Mouse (Mus musculus): Measurements from ENCODE around the gene Ube3b. TPM values are rescaled to one million over a fixed set of nuclear protein-coding genes. Genes with fewer than 3 reads are reported as not detected.

Ube3b gene
- 10 to 100 TPM; 23.0 to 29.2 (median 28.0) TPM for polyA plus RNA-seq (2017; shearing (Covaris generic))

DNA sequence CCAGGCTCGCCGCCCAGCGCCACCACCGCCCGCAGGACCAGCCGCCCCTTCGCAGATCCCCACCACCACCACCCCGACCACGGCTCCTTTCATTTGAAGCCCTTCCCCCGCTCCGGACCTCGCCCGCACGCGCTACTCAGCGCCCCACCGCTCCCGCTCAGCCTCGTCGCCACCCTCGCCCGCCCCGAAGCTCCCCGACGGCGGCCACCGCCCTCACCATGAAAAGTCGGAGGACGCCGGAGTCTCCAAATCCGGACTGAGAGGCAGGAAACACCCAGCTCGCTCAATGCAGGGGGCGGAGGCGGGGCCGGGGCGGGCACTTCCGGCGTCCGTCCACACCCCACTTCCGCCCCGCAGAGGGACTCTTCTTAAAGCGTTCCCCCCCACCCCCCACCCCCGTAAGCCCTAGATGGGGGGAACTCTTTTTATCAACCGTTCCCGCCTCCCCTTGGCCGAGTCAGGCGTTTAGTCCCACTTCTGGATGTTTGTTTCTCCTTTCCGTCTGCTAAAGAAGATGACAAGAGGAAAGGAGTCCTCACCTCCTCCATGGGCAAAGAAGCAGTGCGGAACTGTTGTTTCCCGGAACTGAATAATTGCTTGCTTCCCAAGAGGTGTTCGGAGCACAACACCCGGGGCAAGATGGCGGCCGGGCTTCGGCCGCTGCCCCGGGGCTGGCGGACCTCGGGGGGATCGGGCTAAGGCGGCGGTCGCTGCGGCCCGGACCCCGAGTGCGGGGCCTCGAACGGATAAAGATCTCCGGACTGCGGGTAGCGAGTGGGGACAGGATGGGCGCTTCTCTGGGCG lies at the start of gene Ube3b, which contains the start of gene Kctd10:
Gene Ube3b, plus strand, starts transcription at position 399 of the 804 bp plus-strand sequence.
Gene Kctd10, minus strand, starts transcription at position 300 of the 804 bp plus-strand sequence.
- ATAC-seq = peak; percentile 65

DNA sequence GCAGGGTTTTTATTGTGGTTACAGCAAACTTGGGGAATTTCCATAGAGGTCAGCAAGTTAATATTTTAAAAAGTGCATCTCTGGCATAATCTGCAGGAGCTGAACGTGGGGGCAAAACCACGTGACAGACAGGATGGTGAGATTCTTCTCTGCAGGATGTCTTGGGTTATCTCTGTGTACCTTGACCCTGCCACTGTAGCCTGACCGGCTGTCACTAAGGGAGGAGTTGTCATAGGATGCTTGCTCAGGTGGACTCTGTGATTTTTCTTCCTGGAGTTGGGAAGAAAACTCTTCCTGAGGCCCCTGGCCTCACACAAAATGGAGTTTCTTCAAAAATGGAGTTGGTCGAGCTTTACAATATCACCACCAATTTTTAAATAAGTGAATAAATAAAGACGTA lies 37.4 kb upstream of the Ube3b start:
- no peak for ATAC-seq

DNA sequence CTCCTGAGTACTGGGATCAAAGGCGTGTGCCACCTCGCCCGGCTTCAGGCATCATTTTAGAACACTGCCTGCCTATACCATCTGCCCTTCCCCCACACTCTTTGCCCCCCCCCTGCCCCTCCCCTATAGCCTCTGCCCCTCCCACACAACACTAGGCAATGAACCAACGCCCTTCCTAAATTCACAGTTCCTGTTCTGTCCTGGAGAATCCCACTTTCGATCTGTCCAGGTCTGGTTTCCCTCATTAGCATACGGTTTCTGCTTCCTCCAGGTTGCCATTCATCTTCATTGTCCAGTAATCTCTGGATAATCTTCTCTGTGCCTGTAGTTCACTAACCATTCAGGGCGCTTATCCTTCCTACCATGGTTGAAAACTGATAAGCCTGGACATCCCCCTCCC lies 36.8 kb upstream of the Ube3b start:
- no peak for ATAC-seq

DNA sequence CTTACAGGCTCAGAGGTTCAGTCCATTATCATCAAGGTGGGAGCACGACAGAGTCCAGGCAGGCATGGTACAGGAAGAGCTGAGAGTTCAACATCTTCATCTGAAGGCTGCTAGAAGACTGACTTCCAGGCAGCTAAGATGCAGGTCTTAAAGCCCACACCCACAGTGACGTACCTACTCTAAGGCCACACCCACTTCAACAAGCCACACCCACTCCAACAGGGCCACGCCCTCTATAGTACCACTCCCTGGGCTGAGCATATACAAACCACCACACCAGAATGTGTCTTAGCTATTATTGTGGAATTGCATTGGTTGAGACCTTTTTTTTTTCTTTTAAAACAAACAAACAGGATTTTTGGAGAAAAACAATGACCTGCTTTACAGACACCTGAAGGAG lies 34.9 kb upstream of the Ube3b start:
- ATAC-seq = no peak

DNA sequence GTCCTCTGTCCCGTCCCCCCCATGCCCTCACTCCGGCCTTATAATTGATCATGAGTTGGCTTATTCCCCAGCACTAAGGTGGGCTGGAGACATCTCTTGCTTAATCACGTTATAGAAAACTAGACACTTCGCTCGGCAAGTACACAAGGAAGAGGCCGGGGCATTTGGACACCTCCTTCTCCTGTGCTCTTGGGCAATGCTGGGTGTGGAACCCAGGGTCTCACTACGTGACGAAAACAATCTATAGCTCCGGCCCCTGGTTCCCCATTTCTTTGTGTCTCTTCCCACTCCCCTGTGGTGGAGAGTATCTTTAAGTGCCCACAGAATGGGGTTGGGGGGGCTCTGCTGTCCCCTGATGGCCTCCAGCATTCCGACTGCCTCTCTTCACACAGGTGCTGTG lies 33.4 kb upstream of the Ube3b start:
- no peak for ATAC-seq

DNA sequence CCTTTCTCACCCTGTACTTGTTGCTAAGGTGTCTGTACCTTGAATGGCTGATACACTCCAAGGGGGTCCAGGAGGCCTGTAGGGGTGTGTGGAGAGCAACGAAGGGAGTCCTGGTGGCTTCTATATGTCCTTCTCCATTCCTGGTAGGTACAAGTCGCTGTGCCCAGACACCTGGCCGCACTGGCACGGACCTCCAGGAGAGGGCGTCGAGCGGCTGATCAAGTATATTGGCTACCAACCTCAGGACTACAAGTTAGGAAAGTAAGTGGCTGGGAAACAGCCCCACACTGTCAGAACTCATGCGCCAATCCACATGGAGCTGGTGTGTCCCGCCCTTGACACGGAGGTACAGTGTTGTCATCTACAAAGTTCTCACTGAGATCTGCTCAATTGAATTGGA lies 28.9 kb upstream of the Ube3b start:
- no peak for ATAC-seq

DNA sequence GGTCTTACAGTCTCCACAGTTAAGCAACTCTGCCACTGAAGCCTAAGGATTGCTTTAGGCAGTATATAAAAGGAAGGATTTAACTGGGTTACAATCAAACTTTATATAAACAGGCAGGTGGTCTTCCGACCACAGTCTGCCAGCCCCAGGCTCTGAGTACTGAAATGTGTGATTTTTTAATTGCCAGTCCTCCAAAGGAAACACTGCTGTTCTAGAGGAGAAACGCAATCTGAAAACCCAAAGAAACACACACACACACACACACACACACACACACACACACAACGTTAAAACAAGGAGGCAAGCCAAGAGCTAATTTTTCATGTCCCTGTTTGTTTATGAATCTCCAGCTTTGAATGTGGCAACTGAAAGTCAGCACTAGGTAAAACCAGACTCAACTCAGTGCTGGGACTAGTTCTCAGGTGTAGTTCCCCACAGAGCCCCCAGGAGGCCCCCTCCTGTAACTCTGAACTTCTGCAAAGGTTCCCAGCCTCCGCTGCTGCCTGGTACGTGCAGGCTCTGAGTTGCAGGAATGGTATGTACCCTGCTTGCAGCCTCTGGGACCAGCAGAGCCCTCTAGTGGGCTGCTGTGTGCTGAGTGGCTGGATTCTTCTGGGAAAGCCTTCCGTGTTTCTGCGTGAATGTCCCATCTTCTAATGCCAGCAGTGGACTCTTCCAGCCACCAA lies 24.0 kb upstream of the Ube3b start:
- ATAC-seq = peak; percentile 65

DNA sequence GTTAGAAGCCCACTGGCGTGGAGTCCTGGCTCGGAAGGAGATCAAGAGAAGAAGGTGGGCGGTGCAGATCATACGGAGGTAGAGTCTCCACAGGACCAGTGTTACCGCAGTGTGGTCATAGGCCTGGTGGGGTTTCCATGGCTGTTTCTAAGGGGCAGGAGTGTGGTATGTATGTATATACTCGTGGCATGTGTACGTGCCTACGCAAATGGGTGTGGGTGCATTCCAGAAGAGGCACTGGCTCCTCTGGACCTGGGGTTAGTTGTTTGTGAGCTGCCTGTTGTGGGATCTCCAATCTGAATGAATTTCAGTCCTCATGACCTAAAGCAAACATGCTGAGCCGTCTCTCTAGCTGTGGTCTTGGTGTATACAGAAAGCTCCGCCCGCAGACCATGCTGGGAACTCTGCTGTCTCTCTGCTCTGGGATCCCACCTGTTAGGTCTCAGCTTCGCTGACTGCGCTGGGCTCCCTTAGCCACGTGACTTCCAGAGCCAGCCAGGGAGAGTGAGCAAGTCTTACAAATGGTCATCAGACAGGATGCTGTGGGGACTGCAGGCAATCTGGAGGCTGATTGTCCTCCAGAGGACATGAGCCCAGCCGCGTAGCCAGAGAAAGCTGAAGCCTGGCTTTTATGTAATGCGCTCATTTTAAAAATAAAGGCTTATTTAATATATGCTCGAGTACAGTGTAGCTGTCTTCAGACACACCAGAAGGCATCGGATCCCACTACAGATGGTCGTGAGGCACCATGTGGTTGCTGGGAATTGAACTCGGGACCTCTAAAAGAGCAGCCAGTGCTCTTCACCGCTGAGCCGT lies 23.3 kb upstream of the Ube3b start:
- ATAC-seq = no peak

DNA sequence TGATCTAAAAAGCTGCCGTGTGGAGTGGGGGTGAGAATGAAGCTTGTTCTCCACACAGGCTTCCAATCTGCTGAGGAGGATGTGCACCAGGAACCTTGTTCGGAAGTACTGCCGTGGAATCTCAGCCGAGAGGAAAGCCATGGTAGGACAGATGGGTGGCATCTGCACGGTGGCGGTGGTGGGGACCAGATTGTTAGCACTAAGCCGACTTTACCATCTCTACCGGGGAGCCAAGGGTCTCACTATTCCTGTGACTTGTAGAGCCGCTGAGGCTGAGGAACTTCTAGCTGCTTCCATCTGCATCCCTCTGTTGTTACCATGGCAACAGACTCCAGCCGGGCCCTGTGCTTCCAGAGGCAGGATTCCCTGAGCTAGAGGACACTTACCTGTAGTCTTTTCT lies 21.6 kb upstream of the Ube3b start:
- ATAC-seq = no peak

DNA sequence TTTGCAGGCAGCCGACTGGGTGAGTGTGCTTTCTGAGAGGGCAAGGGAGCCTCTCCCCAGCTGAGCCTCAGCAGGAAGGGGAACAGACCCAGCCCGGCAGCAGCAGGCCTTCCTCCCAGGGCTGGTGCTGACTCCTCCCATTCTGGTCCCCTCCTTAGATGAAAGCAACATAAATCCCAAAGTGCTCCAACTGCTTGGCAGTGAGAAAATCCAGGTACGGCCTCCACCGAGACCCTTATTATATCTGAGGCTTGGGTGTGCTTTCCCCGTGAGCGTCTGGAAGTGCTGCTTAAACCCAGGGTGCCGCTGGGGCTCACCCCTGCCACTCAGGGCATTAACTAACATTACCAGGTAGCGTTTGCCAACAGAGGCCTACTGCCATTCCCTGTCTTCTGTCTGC lies 20.8 kb upstream of the Ube3b start:
- ATAC-seq = no peak

DNA sequence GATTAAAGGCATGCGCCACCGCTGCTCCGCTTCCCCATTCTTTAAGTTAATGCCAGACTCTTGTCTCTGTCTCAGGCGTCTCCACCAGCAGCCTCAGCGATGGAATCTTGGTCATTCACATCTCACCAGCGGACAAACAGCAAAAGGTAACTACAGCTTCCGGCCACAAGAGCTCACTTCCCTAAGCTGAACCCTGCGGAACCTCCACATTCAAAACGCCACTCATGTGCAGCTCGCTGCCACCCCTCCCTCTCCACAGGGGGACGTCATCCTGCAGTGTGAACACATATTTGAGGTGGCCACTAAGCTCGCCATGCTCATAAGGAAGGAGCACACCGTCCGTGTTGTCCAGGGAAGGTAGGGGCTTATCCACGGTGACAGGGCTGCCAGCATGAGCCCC lies 19.4 kb upstream of the Ube3b start:
- no peak for ATAC-seq

DNA sequence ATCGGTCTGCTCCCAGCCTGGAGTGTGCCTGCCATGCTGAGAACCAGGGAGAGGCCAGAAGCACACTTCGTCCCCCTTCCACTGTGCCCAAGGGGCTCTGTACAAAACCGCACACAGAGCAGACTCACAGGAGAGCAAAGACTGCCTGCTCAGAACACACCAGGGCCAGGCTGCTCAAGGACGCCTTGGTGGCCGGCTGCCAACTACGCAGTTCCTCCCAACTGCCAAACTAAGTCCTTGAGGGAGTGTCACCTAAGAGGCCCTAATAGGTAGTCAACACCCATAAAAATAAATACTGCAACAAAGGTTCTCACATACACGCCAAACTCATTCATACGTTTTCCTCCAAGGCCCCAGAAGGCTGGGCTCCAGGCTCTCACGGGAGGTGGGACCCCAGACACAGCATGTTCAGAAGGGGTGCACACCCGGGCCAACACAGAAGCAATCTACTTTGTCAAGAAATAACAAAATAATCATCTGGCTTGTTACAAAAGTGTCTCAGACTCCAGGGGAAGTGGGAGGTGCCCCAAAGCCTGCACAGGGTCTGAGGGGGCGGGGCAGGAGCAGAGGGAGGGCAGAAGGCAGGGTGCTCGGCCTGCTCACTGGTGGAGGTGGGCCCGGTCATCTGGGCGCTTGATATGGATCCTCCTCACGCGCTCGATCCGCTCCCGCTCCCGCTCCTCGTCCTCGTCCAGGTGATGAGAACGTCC lies 15.2 kb upstream of the Ube3b start:
- ATAC-seq = no peak

DNA sequence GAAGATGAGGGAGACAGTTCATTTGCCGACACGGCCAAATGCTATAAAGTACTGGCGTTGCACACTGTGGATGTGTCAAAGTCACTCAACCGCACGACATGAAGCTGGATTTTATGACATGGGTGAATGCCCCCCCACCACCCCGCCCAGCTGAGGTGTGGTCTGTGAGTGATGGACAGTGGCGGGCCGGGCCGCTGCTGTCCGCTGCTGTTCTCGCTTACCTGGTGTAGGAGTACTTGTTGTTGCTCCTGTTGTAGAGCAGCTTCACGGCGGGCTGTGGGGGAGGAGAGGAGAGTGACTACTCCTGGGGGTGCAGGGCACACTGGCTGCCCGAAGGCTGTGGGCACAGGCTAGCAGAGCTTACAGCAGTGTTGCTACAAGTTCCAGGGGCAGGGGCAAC lies 12.3 kb upstream of the Ube3b start:
- ATAC-seq = no peak

DNA sequence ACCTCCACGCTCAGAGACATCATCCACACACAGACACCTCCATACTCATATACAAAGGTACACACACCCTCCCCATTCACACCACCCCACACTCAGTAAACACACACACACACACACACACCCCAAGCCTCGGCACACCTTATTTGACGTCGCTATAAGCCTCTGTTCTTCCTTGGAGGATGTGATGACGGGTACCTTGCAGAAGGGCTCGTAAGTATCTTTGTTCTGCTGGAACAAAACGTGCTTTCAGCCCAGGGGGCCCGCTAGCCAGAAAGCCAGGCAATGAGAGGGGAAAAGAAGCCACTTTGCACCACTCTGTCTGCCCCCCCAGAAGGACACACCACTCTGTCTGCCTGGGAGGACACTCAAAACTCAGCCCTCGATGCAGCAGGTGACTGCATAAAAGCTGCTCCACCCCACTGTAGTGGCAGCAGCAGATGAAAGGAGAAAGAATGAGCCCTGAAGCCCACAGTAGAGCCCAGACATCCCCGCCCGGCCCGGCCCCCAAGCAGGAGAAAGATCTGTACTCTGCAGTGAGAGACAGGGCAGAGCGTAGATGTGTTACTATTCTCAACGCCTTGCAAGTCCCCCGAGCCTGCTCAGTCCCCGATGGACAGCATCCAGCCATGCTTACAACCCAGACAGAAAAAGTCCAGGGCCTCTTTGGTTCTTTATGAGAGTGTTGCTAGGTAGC lies 11.5 kb upstream of the Ube3b start:
- ATAC-seq = no peak

DNA sequence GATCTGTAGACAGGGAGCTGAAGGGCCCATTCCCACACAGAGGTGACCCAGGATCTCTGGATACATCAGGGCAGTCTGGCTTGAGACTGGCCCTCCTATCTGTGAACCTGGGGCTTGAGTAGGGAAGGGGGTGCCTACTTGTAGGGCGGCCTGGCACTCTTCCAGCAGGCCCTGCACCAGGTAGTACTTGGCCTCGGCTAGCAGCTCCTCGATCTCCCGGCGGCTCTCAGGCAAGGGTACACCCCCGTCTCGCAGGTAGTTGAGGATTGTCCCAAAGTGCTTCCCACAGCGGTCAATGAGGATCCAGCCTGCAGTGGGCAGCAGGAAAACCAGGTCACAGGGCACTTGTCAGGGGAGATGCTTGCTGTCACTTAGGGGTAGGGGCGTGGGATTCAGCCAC lies 10.5 kb upstream of the Ube3b start:
- ATAC-seq = no peak

DNA sequence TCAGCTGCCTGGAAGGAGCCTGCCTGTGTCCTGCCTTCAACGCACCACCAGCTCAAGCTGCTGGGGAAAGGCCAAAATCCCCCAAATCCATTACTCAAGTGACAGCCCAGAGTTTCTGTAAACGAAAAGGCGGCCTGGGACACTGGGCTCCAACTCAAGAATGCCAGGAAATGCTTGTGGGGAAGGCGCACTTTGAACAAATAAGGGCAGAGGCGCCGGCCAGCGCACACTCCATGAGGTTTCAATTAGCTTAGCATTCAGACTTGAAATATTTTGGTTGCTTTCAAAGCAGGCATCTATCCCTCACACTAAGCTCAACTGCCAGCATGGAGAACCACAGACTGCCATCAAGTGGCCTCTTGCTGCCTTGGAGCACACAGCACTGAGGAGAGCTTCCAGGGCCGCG lies 10.0 kb upstream of the Ube3b start:
- no peak for ATAC-seq

DNA sequence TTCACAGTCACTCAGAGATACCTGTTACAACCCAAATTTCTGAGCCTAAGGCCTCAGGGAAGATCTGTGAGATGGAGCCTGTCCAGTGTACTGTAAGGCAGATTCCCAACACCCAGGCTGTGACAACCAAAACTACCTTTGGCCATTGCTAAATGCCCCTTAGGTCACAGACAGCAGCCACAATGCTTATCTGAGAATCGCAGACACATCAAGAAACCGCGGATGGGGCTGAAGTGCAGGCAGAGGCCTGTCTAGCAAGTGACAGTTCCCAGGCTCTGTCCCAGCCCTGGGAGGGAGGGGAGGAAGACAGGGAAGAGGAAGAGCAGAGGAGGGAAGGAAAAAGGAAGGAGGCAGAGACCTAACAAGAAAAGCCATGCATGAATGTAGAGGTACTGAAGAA lies 9.1 kb upstream of the Ube3b start:
- no peak for ATAC-seq

DNA sequence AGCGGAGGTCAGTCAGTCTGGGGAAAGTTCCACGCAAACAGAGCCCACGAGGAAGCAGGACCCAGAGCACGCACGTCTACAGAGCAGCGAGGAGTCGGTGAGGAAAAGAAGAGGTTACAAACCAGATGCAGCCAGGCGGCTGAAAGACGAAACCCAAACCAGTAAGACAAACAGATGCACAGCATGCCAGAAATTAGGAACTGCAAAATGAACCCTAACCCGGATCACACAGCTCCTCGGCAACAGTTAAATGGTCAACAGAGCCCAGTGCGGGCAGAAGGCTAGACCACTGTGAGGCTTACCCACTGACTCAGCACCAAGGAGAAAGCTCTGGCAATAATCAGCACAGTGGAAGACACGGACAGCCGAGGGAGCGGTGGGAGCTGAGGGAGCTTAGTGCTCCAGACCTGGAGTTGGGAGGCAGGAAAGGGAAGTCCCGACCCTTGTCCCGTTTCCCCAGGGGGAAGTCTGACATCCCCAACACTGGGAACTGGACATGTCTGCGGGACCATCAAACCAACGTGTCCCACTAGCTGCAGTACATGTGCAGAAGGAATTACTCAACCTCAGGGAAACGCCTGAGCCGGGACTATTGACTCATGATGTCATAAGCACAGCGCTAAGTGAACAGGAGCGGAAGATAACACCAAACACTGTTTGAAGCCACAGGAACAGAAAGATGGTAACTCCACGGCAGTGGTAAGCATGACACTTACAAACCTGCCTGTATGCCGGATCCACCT lies 8.5 kb upstream of the Ube3b start:
- no peak for ATAC-seq

DNA sequence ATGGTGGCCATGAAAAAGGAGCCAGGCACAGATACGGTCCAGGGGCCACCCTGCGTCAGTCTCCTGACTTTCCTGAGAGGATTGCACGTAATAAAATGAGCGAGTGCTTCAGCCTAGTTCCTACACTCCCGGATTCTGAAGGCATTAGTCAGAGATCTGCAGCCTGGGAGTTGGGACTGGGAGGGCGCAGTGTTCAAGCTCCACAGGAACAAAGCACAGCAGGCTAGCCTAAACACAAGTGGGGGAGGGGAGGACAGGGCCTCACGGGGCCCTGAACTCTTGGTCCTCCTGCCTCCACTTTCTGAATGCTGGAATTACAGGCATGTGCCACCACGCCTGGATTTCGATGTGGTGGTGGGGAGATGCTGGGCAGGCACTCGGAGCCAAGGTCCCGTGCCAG lies 7.8 kb upstream of the Ube3b start:
- no peak for ATAC-seq

DNA sequence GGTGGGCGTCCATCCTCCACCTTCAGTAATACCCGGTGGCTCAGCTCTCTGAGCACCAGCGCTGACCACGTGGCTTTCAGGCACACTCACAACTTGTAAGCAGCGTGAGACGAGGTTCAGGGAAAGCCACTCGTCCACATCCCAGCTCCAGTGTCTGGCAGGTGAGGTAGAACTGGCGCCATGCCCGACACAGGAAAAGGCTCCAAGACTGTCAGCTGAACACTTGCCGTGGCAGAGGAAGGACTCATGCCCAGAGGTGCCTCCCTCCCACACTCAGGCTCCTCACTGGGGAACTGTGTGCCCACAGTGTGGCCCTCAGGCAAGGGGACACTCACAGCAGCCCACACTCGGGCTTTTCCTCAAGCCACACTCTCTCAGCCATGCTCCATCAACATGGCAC lies 7.2 kb upstream of the Ube3b start:
- ATAC-seq = no peak

DNA sequence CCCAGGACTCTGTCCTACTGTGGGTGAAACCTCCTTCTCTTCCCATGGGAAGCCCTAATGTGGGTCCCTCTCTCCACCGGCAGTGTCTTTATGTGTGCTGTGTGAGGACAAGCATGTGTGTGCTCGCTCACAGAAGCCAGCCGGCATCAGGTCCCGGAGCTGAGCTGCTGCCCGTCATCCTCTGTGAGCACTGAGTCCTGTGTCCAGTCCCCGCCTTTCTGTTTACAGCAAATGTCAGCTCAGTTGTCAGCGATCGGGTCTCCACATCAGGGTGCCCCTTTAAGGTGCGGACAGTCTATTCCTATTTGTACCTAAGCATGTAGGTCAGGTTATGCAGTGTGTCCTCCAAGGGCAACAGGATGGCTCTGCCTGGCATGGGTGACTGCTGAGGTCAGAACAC lies 6.8 kb upstream of the Ube3b start:
- no peak for ATAC-seq

Measured in inflammation-experienced regulatory T-cells, adult 6 months (primary cell).